Mouse (Mus musculus): ENCODE measurements around the gene Sh2d2a. TPM values are rescaled to one million over a fixed set of nuclear protein-coding genes. Genes with fewer than 3 reads are reported as not detected.

Sh2d2a gene
- total and polyA plus RNA-seq, 3 experiments: not detected

DNA sequence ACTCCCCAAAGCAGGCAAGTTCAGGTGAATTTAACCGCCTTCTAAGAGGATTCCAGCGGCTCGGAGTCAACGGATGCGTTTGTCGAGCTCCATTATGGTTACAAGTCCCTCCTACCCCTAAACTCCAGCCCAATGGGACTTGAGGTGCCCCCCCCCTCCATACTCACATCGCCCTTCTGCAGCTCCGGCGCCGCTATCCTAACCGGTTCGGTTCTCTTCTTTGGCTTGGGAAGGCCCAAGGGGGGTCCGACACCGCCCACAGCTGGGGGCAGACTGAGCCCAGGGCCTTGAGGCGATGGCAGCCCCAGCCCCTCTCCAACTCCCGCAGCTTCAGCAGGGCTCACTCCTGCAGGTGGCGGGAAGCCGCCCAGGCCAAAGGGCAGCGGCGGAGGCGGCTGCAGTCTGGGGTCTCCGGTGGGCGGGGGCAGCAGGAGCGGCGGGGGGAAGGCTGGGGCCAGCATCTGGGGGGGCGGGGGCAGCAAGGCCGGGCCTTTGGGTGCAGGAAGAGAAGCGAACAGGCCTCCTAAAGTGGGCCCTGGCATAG lies 38.2 kb downstream of the Sh2d2a start:
- H3K36me3 ChIP-seq (ENCODE audit: control insufficient read depth in 1 of 2, insufficient read depth in 2 of 2, low read length in 2 of 2): peaks cover 4 to 16% of the 10 kb centered on the region in 2 experiments; a peak in 3 of 4 replicates

DNA sequence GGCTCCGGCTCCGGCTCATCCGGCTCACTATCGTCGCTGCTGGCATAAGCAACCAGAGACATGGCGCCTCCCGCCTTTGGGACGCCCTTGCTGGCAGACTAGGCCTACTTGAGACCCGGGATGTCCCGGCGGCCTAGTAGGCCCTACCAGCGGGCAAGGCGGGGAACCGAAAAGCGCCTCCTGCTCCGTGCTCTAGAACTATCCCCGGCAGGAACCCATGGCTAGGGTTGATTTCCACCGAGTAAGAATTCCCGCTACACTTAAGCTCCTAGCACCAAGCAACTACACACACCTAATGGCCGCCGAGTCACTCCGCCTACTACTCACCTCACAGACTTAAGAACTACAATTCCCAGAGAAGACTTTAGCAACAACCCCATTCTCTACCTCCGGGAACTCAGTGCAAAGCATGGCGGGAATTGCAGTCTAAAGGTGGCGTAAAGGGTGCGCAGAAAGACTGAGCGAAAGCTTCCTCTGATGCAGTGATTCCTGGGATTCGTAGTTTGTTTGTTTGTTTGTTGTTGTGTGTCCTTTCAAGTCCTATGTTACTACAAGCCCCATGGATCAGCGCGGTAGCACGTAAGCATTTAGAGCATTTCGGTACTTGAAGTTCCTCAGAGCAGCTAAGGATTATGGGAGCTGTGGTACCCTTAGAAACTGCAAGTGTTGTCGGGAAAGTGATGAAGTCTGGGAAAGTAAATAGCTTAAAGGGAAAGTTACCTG lies 38.9 kb downstream of the Sh2d2a start, which contains the start of gene Prcc:
Gene Prcc (minus strand): TSS at position 328 of the 723 bp plus-strand sequence.
- Histone ChIP-seq H3K27me3 (ENCODE audit: control insufficient read depth in 1 of 2, insufficient read depth in 2 of 2, low read length in 2 of 2) (no peaks in the 10 kb centered on the region), H3K9me3 (replicated peaks; ENCODE audit: insufficient read depth, low read length) (no peaks in the 10 kb centered on the region), H3K79me2 (ENCODE audit: control insufficient read depth, insufficient read depth, low read length, poor library complexity) (peaks cover 34% of the 10 kb centered on the region), H3K27ac (ENCODE audit: control insufficient read depth, low read depth, low read length) (peak within 1 kb of the TSS; percentile 82), H3K4me1 (ENCODE audit: control insufficient read depth in 1 of 2, insufficient read depth in 2 of 2, low read length in 2 of 2) (peaks cover 3 to 19% of the 10 kb centered on the region in 2 experiments; a peak in 3 of 4 replicates), H3K4me3 (ENCODE audit: control insufficient read depth in 1 of 2, insufficient read depth in 1 of 2, low read depth in 2 of 2, low read length in 2 of 2) (peak within 1 kb of the TSS; percentile 47 to 93), H3K9ac (ENCODE audit: control insufficient read depth, low read depth, low read length, poor library complexity, severe bottlenecking) (peak within 1 kb of the TSS; percentile 98), H3K36me3 (ENCODE audit: control insufficient read depth in 1 of 2, insufficient read depth in 2 of 2, low read length in 2 of 2) (peaks cover 2 to 16% of the 10 kb centered on the region in 2 experiments; a peak in 3 of 4 replicates)
- peak; percentile 99 for DNase-seq (ENCODE audit: low read depth, low spot score)
- no peak for TF ChIP-seq RAD21 (IDR thresholded peaks at IDR 0.05; ENCODE audit: low read depth, low read length)
- TF ChIP-seq MAZ (IDR thresholded peaks at IDR 0.05; ENCODE audit: low read depth, low read length): no peak
- TF ChIP-seq USF1 (IDR thresholded peaks at IDR 0.05; ENCODE audit: low read depth, low read length): peak; percentile 2; the same call in 1 of the 2 replicates
- TF ChIP-seq ZMIZ1 (IDR thresholded peaks at IDR 0.05; ENCODE audit: low read depth, low read length): no peak
- TF ChIP-seq MYB (IDR thresholded peaks at IDR 0.05; ENCODE audit: low read depth, low read length): no peak; the same call in 1 of the 2 replicates
- no peak for TF ChIP-seq SMC3 (IDR thresholded peaks at IDR 0.05; ENCODE audit: low read depth, low read length)
- TF ChIP-seq USF2 (IDR thresholded peaks at IDR 0.05; ENCODE audit: borderline replicate concordance in 1 of 2, insufficient read depth in 1 of 2, low read depth in 1 of 2, low read length in 2 of 2): no peak
- peak; percentile 57; the same call in 1 of the 2 replicates for TF ChIP-seq TCF12 (IDR thresholded peaks at IDR 0.05; ENCODE audit: low read depth, low read length)
- TF ChIP-seq HCFC1 (IDR thresholded peaks at IDR 0.05; ENCODE audit: low read depth, low read length): peak; percentile 98
- peak; percentile 78 for TF ChIP-seq MXI1 (IDR thresholded peaks at IDR 0.05; ENCODE audit: low read depth, low read length)
- peak; percentile 69 for TF ChIP-seq TBP (IDR thresholded peaks at IDR 0.05; ENCODE audit: low read depth, low read length)
- TF ChIP-seq CHD1 (IDR thresholded peaks at IDR 0.05; ENCODE audit: low read depth, low read length): no peak
- peak; percentile 89 for TF ChIP-seq ELF1 (IDR thresholded peaks at IDR 0.05; ENCODE audit: low read depth, low read length)
- TF ChIP-seq SIN3A (IDR thresholded peaks at IDR 0.05; ENCODE audit: low read length): peak; percentile 99
- TF ChIP-seq NELFE (IDR thresholded peaks at IDR 0.05; ENCODE audit: low read depth, low read length): 0 out of 2 replicates have a peak, but pooled peaks have one; percentile 42
- no peak for TF ChIP-seq MAFK (IDR thresholded peaks at IDR 0.05; ENCODE audit: borderline replicate concordance, low read depth, low read length)
- no peak for TF ChIP-seq ZC3H11A (IDR thresholded peaks at IDR 0.05; ENCODE audit: low read depth, low read length)
- peak; percentile 71 for TF ChIP-seq NRF1 (IDR thresholded peaks at IDR 0.05; ENCODE audit: insufficient read depth, low read depth, low read length, poor library complexity, severe bottlenecking)
- TF ChIP-seq E2F4 (IDR thresholded peaks at IDR 0.05; ENCODE audit: borderline replicate concordance, low read depth, low read length): no peak
- no peak; the same call in 1 of the 2 replicates for TF ChIP-seq ETS1 (IDR thresholded peaks at IDR 0.05; ENCODE audit: low read depth, low read length)
- peak; percentile 28; the same call in 1 of the 2 replicates for TF ChIP-seq GABPA (IDR thresholded peaks at IDR 0.05; ENCODE audit: low read depth, low read length)
- no peak for TF ChIP-seq JUND (IDR thresholded peaks at IDR 0.05; ENCODE audit: low read depth, low read length)
- TF ChIP-seq POLR2AphosphoS5 (IDR thresholded peaks at IDR 0.05; ENCODE audit: borderline replicate concordance, low read depth, low read length): no peak
- no peak for TF ChIP-seq CTCF (IDR thresholded peaks at IDR 0.05 in 2 of 3, conservative IDR thresholded peaks at IDR 0.05 in 1 of 3; ENCODE audit: control insufficient read depth in 1 of 3, insufficient read depth in 1 of 3, low read depth in 2 of 3, low read length in 3 of 3, poor library complexity in 1 of 3, severe bottlenecking in 1 of 3)
- peak; percentile 80 for TF ChIP-seq CHD2 (IDR thresholded peaks at IDR 0.05; ENCODE audit: low read length)
- peak; percentile 94 for TF ChIP-seq MYC (IDR thresholded peaks at IDR 0.05; ENCODE audit: low read depth, low read length)
- TF ChIP-seq RCOR1 (IDR thresholded peaks at IDR 0.05; ENCODE audit: low read depth, low read length): no peak
- peak; percentile 73; the same call in 1 of the 2 replicates for TF ChIP-seq POLR2AphosphoS2 (IDR thresholded peaks at IDR 0.05; ENCODE audit: low read length)

More for the DNA sequence above, 38.2 kb downstream of the Sh2d2a start:
- Histone ChIP-seq H3K9me3 (replicated peaks; ENCODE audit: insufficient read depth, low read length) (no peaks in the 10 kb centered on the region), H3K4me3 (ENCODE audit: control insufficient read depth in 1 of 2, insufficient read depth in 1 of 2, low read depth in 2 of 2, low read length in 2 of 2) (peak overlapping the region; percentile 47 to 93), H3K9ac (ENCODE audit: control insufficient read depth, low read depth, low read length, poor library complexity, severe bottlenecking) (peak overlapping the region; percentile 98), H3K79me2 (ENCODE audit: control insufficient read depth, insufficient read depth, low read length, poor library complexity) (peaks cover 37% of the 10 kb centered on the region), H3K27me3 (ENCODE audit: control insufficient read depth in 1 of 2, insufficient read depth in 2 of 2, low read length in 2 of 2) (no peaks in the 10 kb centered on the region), H3K4me1 (ENCODE audit: control insufficient read depth in 1 of 2, insufficient read depth in 2 of 2, low read length in 2 of 2) (peaks cover 3 to 19% of the 10 kb centered on the region in 2 experiments; a peak in 3 of 4 replicates), H3K27ac (ENCODE audit: control insufficient read depth, low read depth, low read length) (peak overlapping the region; percentile 82)
- TF ChIP-seq USF1 (IDR thresholded peaks at IDR 0.05; ENCODE audit: low read depth, low read length) (no peak), ZNF384 (IDR thresholded peaks at IDR 0.05; ENCODE audit: low read depth, low read length) (no peak)
- peak; percentile 75 for DNase-seq (ENCODE audit: low read depth, low spot score)

Measured in MEL (cell line).